Mouse (Mus musculus): Measurements from ENCODE around the gene Srcap.
"Not testable (repeated sequence)": the region's sequence is repeated elsewhere in the genome, so short reads cannot be mapped to it uniquely, and the experiment has no call there.

Srcap gene

DNA sequence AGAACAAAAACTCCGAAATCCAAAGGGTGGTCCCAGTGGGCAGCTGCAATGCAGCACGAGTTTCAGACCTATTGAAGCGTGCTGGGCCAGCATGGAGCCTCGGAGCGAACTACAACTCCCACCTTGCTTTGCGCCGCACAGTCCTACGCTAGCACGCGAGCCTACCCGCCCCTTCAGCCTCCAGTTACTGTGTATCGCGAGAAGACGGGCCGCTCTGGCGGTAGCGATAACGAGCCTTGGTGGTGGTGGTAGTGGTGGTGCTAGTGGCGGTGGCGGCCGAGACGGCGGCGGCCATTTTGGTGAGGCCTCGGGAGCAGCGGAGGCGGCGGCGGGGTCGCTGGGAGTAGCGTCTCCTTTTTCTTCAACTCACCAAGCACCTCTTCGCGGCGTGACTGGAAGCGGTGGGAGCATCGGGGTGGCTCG is at the start of gene Srcap:
TSS of gene Srcap (plus strand) at position 176 of the 423 bp plus-strand sequence.
- DNase-seq: peak; percentile 96

DNA sequence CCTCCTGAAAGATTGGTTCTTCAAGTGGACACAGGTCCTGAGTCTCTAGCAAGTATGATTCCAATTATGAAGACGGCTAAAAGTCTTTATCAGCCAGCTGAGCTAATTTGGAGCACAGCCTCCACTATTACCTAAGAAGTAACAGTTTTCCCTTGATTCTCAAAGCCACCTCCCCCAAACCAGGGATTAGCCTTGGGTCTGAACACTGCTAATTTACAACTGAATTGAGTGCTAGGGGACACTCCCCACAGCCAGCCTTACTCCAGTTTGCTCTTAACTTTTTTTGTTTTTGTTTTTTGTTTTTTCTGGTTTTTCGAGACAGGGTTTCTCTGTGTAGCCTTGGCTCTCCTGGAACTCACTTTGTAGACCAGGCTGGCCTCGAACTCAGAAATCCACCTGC is 46.6 kb upstream of the Srcap start:
- no peak for DNase-seq

DNA sequence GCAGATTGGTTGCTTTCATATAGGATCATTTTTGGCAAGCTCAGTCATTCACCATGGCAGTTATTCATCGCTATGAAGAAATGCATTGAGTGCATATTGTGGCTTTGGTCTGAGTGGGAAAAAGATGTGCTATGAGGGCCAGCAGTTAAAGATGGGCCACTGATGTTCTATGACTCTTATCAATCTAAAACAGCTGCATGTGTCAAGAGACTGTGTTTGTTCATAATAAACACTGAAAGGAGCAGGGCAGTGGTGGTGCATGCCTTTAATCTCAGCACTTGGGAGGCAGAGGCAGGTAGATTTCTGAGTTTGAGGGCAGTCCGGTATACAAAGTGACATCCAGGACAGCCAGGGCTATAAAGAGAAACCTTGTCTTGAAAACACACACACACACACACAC is 46.1 kb upstream of the Srcap start:
- not testable (repeated sequence) for DNase-seq

DNA sequence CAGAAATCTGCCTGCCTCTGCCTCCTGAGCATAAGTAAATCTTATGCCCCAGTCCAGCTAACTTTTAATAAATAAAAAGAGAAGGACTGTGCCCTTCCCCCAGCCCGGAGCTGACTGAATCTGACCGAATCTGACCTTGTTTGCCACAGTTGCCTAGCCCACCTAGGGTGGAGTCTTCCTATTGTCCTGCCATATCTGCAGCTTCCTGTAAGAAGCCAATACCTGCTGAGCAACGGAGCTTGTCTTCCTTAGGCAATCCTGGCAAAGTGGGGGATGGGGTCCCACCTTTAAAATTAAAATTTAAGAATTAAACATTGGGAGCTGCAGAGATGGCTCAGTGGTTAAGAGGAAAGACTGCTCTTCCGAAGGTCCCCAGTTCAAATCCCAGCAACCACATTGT is 45.2 kb upstream of the Srcap start:
- no peak for DNase-seq

DNA sequence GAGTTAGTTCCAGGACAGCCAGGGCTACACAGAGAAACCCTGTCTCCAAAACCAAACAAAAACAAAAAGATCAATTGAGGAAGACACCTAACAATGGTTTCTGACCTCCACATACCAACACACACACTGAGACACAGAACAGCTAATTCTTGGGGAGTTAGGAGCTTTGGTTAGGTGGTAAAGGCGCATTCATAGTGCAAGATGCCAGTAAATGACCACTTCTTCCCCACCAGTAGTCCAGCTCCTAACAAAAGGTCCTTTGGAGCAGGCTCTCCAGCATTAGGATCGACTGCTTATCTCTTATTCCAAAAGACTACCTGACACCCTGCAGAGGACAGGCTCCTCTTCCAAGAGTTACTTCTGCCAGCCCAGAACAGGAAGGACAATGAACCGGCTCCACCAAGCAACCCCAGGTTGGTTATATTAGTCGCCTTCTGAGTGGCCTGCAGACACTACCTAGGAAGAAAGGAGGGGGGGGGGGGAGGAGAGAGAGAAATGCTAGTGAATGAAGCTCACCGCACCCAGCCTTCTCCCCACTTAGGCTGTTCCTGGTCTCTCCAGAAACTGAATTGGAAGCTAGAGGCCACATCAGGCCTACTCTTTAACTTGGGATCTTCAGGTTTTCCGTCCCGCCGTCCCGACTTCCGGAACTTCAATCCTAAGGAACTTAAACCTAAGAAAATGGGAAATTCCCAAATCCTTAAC is 41.6 kb upstream of the Srcap start:
- DNase-seq: no peak

DNA sequence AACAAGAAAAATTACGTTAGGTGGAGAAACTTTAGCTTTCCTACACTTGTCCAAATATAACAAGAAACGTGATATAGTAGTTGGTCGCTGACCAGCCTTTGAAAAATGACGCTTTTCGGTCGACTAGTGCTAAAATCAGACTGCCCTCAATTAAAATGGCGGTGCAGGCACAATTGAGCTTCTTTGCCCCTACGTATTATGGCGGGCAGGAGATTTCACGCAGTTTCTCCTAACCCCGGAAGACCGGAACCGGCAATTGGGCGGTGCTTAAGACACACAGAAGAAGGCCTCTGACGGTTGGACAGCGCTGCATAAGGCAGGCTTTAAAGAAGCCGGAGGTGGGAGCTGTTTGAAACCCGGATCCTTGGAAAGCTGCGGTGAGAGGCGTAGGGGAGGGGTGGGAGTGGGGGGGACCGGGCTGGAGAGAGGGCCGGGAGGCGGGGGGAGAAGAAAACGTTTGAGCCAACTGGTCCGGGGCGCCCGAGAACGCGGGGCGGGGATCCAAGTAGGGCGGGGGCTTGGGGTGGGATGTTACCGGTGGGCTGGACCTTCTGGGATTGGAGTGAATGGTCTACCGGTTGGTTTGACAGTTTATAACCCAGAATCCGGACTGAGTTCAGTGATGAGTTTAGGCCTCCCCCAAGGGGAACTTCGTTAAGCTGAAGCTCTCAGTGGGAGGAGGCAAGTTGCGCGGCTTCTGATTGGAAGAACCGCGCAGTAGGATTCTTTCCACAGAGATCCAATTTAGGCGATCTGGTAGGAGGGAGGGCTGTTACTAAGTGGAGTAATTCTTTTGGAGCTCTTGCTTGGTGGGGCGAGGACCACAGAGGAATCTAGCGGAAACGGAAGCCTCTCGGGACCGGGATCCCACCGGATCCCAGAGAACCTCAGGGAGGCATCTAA is 40.8 kb upstream of the Srcap start:
- peak; percentile 90 for DNase-seq

DNA sequence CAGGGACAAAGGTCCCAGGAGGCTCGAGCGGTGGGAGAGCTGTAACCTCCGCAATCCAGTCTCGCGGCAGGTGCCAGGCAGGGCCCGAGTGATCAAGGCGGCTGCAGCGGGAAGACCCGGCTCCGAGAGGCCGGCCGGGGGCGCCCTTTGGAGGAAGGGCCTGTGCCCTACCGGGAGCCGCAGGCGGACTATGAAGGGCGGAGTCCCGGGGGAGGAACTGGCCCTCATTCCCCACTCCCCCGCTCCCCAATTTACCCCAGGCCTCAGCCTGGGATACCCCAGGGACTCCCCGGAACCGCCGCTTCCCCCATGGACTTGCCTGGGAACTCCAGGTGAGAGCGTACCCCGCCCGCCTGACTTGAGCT is 40.2 kb upstream of the Srcap start:
- DNase-seq: no peak

DNA sequence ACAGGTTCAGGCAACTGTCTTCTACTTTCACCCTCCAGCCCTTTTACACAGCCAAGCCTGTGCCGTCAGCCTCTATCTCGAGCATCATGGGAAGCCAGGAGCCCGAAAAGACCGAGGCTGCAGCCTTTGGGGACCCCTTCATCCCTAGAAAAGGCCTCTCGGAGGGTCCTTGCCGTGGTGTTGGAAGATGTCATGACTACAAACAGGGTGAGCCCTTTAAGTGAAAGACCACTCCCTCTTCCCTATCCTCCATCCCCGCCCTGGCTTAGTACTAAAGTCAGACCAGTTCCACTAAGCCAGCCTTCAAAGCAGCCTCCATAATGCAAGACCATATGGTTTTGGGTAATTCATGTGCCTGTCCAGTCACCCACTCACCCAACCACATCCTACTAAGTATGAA is 39.7 kb upstream of the Srcap start:
- no peak for DNase-seq

DNA sequence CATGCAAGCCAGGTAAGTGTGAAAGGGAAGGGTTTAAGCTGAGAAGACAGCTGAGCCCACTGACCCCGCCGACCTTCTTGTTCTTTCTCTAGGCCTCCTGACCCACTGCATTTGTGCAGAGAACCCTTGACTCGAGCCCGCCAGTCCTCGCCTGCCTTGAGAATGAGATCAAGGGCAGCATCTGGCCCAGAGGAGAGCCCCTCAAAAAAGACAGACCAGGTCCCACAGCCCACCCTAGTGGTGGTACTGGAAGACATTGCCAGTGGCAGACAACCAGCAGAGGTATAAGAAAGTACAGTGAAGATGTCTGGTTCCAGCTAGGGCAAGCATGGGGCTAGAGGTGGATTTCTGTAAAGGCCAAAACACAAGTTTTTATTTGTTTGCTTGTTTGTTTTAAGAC is 38.1 kb upstream of the Srcap start:
- DNase-seq: no peak

DNA sequence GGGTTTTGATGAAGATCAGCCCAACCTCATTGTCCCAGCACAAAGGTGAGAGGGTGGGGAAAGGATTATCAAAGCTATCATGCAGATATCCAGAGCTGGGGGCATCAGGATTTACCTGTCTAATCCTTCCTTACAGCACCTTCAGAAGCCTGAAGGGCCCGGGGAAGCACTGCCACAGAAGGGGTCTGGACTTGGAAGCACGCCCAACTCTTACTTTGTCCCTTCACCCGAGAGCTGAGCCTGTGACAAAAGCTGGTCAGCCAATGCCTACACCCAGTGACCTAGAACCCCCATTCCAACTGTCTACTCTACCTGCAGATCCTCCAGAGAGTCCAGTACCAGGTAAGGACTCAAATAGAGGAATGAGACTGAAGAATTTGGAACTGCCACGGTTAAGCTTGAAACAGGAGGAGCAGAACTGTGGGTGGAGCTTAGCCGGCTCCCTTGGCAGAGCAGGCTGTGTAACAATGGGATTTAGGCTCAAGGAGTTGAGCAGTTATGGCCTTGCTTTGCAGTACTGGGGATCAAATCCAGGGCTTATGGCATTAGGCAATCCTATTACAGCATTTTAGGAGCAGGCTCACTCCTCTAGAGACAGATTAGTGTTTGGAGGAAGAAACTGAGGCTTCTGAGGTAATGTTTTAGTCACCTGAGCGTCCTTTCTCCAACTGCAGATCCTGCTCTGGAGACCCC is 37.3 kb upstream of the Srcap start:
- DNase-seq: no peak

DNA sequence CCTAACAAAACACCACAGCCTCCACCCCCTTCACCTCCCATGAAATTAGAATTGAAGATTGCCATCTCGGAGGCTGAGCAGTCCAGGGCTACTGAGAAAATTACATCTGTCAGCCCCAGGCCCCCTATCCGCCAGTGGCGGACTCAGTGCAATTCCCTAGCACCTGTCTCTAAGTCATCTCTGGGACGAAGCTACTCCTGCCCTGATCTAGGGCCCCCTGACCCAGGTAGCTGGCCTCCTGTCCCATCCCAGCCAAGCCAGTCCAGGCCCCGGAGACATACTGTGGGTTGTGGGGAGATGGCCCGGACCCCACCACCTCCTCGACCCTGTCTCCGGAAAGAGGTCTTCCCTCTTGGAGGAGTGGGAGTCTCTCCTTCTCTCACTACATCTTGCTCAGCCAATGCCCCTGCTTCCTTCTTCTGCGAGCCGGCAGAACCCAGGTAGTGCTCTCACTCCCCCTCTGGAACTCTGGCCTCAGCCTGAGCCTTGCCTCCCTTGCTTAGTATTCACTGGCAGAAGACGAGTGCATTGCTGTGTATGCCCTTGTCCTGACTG is 36.5 kb upstream of the Srcap start:
- DNase-seq: no peak

DNA sequence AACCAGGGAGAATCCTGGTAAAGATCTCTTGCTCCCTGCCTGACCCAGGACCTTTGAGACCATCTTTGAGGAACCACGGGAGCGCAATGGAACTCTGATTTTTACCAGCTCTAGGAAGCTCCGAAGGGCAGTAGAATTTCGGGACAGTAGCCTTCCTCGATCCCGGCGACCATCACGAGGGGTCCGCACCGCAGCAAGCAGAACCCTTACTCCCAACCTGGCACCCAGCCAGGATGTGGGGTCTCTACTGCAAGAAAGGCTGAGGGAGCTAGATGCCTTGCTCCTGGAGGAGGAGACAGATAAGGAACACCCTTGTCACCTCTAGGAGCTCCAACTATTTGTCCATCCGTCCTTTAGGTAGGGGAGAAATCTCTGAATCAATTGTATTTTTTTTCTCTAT is 35.4 kb upstream of the Srcap start:
- DNase-seq: no peak

DNA sequence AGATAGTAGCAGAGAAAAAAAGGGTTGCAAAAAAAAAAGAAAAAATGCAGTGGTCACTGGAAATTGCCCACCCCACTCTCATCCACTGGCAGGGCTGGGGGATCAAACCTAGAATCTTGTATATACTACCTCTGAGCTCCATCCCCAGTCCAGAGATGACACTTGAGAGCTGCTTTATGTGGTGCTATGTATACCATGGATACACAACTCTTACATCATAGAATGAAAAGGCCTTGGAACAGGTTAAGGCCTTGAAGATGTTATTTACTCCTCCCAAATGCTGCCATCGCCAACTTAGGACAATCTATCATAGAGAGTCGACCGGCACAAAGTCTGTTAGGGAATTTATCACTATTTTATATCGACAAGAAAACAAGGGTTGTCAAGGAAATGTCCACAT is 34.9 kb upstream of the Srcap start:
- DNase-seq: no peak

DNA sequence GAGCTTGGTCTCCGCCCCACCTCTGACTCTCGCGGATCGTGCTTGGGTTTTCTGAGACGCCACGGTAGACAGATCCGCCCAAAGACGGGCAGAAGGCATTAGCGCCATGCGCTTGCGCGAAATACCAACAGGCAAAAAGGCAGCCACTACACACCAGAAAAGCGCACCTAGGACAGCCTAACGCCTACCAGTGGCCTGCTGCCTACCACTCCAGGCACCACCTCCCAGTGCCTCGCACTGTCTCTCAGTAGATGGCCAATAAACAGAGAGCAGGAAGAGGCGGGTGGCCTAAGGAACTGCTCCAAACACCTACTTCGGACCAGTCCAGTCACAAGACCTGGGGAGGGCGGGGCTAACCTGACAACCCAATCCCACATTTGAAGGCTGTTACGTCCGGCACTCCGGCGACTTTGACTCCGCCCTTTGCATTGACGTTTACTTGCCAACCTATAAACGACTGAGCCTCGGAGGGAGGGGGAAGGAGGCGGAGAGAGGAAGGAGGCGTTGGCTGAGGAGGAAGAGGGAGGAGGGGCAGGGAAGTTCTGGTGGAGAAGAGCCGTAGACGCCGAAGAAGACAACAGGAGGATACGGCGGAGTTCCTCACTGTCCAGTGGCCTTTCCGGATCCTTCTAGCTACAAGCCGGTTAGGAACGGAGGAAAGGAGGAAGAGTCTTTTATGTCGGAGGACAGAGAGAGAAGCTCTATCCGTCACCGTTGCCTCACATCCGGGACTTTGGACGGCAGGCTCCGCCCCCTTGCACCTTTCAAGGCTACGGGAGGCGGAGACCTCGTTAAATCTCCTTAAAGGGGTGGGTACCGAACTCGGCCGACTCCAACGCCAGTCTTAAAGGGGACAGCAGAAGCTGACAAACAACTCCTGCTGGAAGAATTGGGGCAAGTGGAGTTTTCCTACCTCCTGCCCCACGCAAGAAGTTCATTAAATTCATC is 33.8 kb upstream of the Srcap start:
- peak; percentile 99 for DNase-seq

DNA sequence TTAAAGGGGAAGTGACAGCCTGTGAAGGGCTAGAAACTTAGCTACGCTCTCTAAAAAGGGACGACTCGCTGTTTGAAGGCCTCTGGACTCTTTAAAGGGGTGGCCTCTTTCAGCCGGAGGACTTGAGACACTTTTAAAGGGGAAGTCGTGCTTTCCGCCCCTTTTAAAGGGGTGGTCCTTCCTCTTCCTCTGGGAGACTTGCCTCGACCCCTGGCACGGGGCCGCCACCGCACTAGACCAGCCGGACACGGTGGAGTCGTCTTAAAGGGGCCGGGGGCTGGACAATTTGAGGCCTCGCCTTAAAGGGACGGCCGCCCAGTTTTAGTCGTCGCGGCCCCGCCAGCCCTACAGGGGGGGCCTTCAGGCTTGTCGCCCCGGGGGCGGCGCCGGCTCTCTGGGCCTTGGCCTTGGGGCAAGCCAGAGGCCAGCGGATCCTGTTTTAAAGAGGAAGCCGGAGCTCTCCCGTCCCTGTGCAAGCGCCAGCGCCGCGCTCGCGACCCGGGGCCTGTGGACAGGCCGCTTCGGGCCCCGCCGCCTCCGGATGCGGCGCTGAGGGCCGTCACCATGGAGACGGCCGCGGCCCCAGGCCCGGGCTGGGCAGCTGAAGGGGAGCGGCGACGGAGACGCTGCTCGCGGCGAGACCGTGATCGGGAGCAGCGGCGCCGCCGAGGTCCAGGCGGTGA is 33.0 kb upstream of the Srcap start, which contains the start of gene Fbrs:
TSS of gene Fbrs (plus strand) at position 565 of the 683 bp plus-strand sequence.
- DNase-seq: peak; percentile 97

DNA sequence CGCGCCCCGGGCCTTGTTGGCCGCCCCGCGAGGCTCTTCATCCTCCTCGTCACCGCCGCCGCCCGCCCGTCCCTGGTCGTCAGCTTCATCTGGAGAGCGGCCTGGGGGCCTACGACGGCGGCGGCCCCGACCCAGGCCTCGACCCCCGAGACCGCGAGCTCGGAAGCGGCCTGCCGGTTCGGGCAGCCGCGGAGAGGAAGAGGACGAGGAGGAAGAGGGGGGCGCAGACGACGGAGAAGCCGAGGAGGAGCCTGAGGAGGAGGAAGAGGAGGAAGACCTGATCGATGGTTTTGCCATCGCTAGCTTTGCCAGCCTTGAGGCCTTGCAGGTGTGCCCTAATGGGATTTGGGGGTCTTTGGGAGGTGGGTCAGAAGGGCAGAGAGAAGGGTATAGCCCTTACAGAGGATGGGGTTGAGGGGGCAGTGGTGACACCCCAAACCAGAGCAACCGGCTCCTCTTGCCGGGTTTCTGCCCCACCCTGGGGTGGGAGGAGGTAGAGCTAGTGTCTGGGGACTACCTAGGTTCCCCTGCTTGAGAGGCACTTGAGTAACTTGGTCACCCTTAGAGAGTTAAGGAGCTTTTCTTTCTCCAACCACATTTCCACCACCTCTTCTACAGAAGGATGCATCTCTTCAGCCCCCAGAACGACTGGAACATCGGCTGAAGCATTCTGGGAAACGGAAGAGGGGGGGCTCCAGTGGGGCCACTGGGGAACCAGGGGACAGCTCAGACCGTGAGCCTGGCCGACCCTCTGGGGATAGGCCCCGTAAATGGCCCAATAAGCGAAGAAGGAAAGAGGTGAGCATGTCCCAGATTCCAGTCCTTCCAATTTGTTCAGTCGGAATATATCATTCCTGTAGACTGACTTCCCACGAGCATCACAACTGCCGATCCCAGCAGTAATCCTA is 32.2 kb upstream of the Srcap start:
- no peak for DNase-seq

DNA sequence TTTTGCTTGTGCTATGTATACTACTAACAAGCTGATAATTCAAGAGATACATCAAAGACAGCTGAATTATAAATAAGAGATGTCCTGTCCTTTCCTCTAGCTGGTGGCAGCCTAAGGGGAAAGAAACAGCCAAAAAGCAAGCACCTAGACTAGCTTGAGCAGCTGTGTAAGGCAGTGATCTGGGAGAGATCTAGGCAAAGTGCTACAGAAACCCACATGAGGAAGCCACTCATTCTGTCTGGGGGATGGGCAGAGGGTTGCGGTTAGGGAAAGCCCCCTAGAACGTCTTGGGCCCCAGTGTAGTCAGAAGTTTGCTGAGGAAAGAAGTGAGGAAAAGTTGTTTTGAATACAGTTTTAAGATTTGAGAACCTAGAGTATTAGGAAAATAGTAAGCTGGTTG is 31.5 kb upstream of the Srcap start:
- no peak for DNase-seq

DNA sequence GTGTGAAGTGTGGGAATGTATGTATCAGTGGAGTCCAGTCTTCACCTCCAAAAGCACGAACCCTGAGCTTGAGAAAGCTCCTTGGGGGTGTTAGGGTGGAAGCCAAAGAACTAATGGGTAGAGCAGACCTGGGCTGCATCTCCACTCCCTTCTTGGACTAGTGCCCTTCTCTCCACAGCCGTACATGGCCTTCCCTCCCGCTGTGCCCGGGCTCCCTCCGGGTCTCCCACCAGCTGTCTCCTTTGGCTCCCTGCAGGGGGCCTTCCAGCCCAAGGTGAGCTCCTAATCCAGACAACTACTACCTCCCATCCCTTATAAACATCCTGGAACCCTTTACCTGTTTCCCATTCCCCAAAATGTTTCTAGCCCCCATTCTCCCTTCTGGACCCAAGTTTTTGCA is 26.4 kb upstream of the Srcap start:
- DNase-seq: no peak

DNA sequence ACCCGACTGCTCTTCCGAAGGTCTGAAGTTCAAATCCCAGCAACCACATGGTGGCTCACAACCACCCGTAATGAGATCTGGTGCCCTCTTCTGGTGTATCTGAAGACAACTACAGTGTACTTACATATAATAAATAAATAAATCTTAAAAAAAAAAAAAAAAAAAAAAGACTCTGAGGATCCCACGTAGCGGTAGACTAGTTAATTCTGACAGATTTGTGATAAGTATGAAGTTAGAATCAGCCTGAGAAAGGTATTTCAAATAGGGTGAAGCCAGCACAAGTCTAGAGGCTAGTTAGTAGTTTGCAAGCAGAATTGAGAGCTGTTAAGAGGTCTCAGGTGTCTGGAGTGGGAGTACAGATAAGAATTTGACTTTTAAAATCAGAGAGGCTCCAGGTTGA is 23.4 kb upstream of the Srcap start:
- not testable (repeated sequence) for DNase-seq

DNA sequence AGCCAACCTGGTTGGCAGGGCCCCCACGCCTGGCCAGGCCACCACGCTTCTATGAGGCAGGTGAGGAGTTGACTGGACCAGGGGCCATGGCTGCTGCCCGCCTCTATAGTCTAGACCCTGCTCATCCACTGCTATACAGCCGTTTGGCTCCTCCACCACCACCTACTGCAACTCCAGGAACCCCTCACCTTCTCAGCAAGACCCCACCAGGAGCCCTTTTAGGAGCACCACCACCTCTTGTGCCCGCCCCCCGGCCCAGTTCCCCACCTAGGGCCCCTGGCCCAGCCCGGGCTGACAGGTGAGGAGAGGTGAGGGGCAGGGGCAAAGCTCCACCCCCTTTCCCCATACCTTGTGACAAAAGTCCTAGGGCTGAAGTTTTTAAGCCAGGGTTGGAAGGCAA is 21.8 kb upstream of the Srcap start:
- no peak for DNase-seq
